22 mouse cellular contexts compared by ENCODE assay signal in the genomic region with DNA sequence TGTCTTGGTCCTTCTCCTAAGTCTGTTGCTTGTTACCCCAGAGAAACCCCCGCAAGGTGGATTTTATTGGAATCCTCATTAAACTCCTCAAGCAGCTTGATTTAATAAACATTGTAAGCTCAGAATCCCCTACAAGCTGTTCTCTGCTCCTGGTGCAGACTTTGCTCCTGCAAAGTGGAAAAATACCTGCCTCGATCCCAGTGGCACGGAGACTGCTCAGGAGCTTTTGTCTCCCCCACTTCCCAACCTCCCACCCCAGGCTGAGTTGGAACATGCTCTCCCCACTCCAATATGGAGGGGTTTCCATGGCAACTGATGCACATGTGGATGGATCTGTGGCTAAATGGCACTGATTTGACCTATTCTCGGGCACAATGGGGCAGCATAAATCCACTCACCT.
DNase-seq lines count a peak whose midpoint lies in the region; ATAC-seq lines count a peak whose summit lies in the region.
"Had no signal": no experiment of that assay in that cellular context is flagged by ENCODE, and none has a peak within 500 bp of the region (broad histone marks: within the 10 kb centered on the region; RNA-seq: fewer than 3 reads in every experiment).

No protein-coding gene starts in this region.

- H3K9ac ChIP-seq in hindbrain, embryonic 15.5 days: no peak overlapping the region
- no peak overlapping the region for H3K9ac ChIP-seq in midbrain, embryonic 16.5 days (ENCODE audit: low read depth, low read length)
- H3K9ac ChIP-seq in midbrain, embryonic 11.5 days (ENCODE audit: low read length): no peak overlapping the region
- H3K9ac ChIP-seq: embryonic facial prominence, embryonic 15.5 days; hindbrain, embryonic 14.5 days had no signal

- H3K4me1 ChIP-seq in hindbrain, embryonic 15.5 days (replicated peaks): peaks cover 7% of the 10 kb centered on the region; the same call in 1 of the 2 replicates
- no peaks in the 10 kb centered on the region for H3K4me1 ChIP-seq in hindbrain, embryonic 10.5 days (replicated peaks)
- H3K4me1 ChIP-seq in midbrain, embryonic 16.5 days (ENCODE audit: control insufficient read depth, insufficient read depth, low read length): peaks cover 4% of the 10 kb centered on the region; the same call in 1 of the 2 replicates
- no peaks in the 10 kb centered on the region for H3K4me1 ChIP-seq in midbrain, embryonic 11.5 days (ENCODE audit: control insufficient read depth, insufficient read depth, low read length)
- H3K4me1 ChIP-seq in limb, embryonic 10.5 days: peaks cover 8% of the 10 kb centered on the region
- H3K4me1 ChIP-seq: embryonic facial prominence, embryonic 15.5 days; heart, embryonic 10.5 days had no signal

- H3K4me2 ChIP-seq in hindbrain, embryonic 15.5 days: no peak overlapping the region
- no peak overlapping the region for H3K4me2 ChIP-seq in midbrain, embryonic 16.5 days (ENCODE audit: low read length)
- no peak overlapping the region for H3K4me2 ChIP-seq in midbrain, embryonic 11.5 days
- H3K4me2 ChIP-seq: embryonic facial prominence, embryonic 15.5 days; hindbrain, embryonic 14.5 days had no signal

- H3K27ac ChIP-seq in hindbrain, embryonic 15.5 days (replicated peaks): 0 out of 2 replicates have a peak overlapping the region, but pooled peaks have one; percentile 11
- no peak overlapping the region for H3K27ac ChIP-seq in hindbrain, embryonic 10.5 days
- H3K27ac ChIP-seq in midbrain, embryonic 16.5 days (ENCODE audit: low read length): 0 out of 2 replicates have a peak overlapping the region, but pooled peaks have one; percentile 3
- H3K27ac ChIP-seq in midbrain, embryonic 11.5 days (ENCODE audit: low read depth, low read length): no peak overlapping the region
- peak overlapping the region; percentile 46; the same call in 1 of the 2 replicates for H3K27ac ChIP-seq in limb, embryonic 10.5 days
- H3K27ac ChIP-seq: embryonic facial prominence, embryonic 15.5 days; forebrain, embryonic 10.5 days; heart, embryonic 10.5 days; hindbrain, embryonic 14.5 days had no signal

- 65% methylated on average over 4 of the region's 4 CpGs for WGBS in hindbrain, embryonic 15.5 days
- WGBS in hindbrain, embryonic 10.5 days: 85% methylated on average over 4 of the region's 4 CpGs
- 65% methylated on average over 4 of the region's 4 CpGs for WGBS in midbrain, embryonic 16.5 days
- 76% methylated on average over 4 of the region's 4 CpGs for WGBS in midbrain, embryonic 11.5 days
- 82% methylated on average over 4 of the region's 4 CpGs for WGBS in limb, embryonic 10.5 days

- ATAC-seq in hindbrain, embryonic 15.5 days (ENCODE audit: low FRiP score, low read depth): no peak
- no peak for ATAC-seq in midbrain, embryonic 16.5 days
- ATAC-seq in midbrain, embryonic 11.5 days (ENCODE audit: low FRiP score): no peak
- ATAC-seq: inflammation-experienced regulatory T-cells, adult 6 months had no signal

- no peak for DNase-seq in hindbrain, embryonic 10.5 days (ENCODE audit: low spot score)
- DNase-seq in midbrain, embryonic 11.5 days (ENCODE audit: low spot score, missing footprints): no peak
- no peak for DNase-seq in limb, embryonic 10.5 days (ENCODE audit: low spot score)
- no peak for DNase-seq in lung, postnatal 25 days (ENCODE audit: low spot score)
- DNase-seq in cerebellum, adult 8-10 months: no peak
- DNase-seq: adrenal gland, adult 2 months; adrenal gland, postnatal 25 days; cerebellum, adult 11-12 months; cerebellum, adult 9-11 months; cerebellum, postnatal 36 days; heart, adult 18-20 months; heart, postnatal 10 days; heart, postnatal 4 days; kidney, adult 11 months had no signal

- no peak overlapping the region for H3K4me3 ChIP-seq in hindbrain, embryonic 15.5 days
- H3K4me3 ChIP-seq in hindbrain, embryonic 10.5 days: no peak overlapping the region
- H3K4me3 ChIP-seq in midbrain, embryonic 16.5 days (ENCODE audit: low read depth, low read length): no peak overlapping the region
- H3K4me3 ChIP-seq in midbrain, embryonic 11.5 days (ENCODE audit: low read depth, low read length): no peak overlapping the region
- H3K4me3 ChIP-seq in limb, embryonic 10.5 days: no peak overlapping the region
- H3K4me3 ChIP-seq: embryonic facial prominence, embryonic 15.5 days; erythroblast, embryonic 14.5 days; forebrain, embryonic 10.5 days; heart, embryonic 10.5 days had no signal

- no peaks in the 10 kb centered on the region for H3K27me3 ChIP-seq in hindbrain, embryonic 15.5 days
- no peaks in the 10 kb centered on the region for H3K27me3 ChIP-seq in hindbrain, embryonic 10.5 days (ENCODE audit: insufficient read depth, poor library complexity, severe bottlenecking)
- no peaks in the 10 kb centered on the region for H3K27me3 ChIP-seq in midbrain, embryonic 16.5 days (ENCODE audit: control insufficient read depth, insufficient read depth, low read depth, low read length)
- no peaks in the 10 kb centered on the region for H3K27me3 ChIP-seq in midbrain, embryonic 11.5 days (ENCODE audit: control insufficient read depth, insufficient read depth, low read length)
- no peaks in the 10 kb centered on the region for H3K27me3 ChIP-seq in limb, embryonic 10.5 days (ENCODE audit: low read depth, poor library complexity, severe bottlenecking)
- H3K27me3 ChIP-seq: embryonic facial prominence, embryonic 15.5 days had no signal

- H3K36me3 ChIP-seq in hindbrain, embryonic 15.5 days: no peaks in the 10 kb centered on the region
- no peaks in the 10 kb centered on the region for H3K36me3 ChIP-seq in hindbrain, embryonic 10.5 days
- H3K36me3 ChIP-seq in midbrain, embryonic 16.5 days (ENCODE audit: control insufficient read depth, insufficient read depth, low read length): no peaks in the 10 kb centered on the region; the same call in 1 of the 2 replicates
- no peaks in the 10 kb centered on the region for H3K36me3 ChIP-seq in midbrain, embryonic 11.5 days (ENCODE audit: control insufficient read depth, insufficient read depth, low read length)
- H3K36me3 ChIP-seq in limb, embryonic 10.5 days: no peaks in the 10 kb centered on the region
- H3K36me3 ChIP-seq: embryonic facial prominence, embryonic 15.5 days; forebrain, embryonic 10.5 days had no signal

- no peaks in the 10 kb centered on the region for H3K9me3 ChIP-seq in hindbrain, embryonic 15.5 days
- H3K9me3 ChIP-seq in hindbrain, embryonic 10.5 days: no peaks in the 10 kb centered on the region
- H3K9me3 ChIP-seq in midbrain, embryonic 16.5 days (replicated peaks; ENCODE audit: control insufficient read depth, low read length, poor library complexity, severe bottlenecking): no peaks in the 10 kb centered on the region
- no peaks in the 10 kb centered on the region for H3K9me3 ChIP-seq in midbrain, embryonic 11.5 days (ENCODE audit: control insufficient read depth, low read length)
- H3K9me3 ChIP-seq in limb, embryonic 10.5 days (replicated peaks): no peaks in the 10 kb centered on the region
- H3K9me3 ChIP-seq: embryonic facial prominence, embryonic 15.5 days; forebrain, embryonic 10.5 days; heart, embryonic 10.5 days had no signal

Comparison
In these comparisons a context has a peak if more than half of its experiments do, and no peak if none do; other contexts are left out.
1. H3K27ac ChIP-seq: peak in hindbrain, embryonic 15.5 days (single experiment), midbrain, embryonic 16.5 days (single experiment) and limb, embryonic 10.5 days (single experiment); none in hindbrain, embryonic 10.5 days (single experiment) and midbrain, embryonic 11.5 days (single experiment).